Mouse (Mus musculus) liver, embryonic 14 days (tissue): ENCODE data around the gene Adam25. TPM values are rescaled to one million over a fixed set of nuclear protein-coding genes. Genes with fewer than 3 reads are reported as not detected.

Experiments
- polyA plus RNA-seq: library from polyadenylated mRNA; depleted of rRNA; stranded (reverse); fragments of >200 nt; gene quantifications from 2 replicates; pipeline ENCODE4 v1.2.3, GENCODE M21; 2012; rRNA removed

Adam25 gene
- polyA plus RNA-seq, result not detected in 2 replicates

GRCm38 (mm10) chr8:40751908-40752307 is at the start of gene Adam25:
TSS of gene Adam25 (plus strand) at chr8:40752208.

GRCm38 (mm10) chr8:40792973-40793372 is 41.0 kb downstream of the Adam25 start, which contains the start of gene Adam20:
TSS of gene Adam20 (plus strand) at chr8:40793273.

Other genes starting within 250 kb of the Adam25 start
- not detected in 2 replicates for gene Adam24, start 77.1 kb upstream of the Adam25 start, polyA plus RNA-seq
- not detected in 2 replicates for gene Adam20, start 41.1 kb downstream of the Adam25 start, polyA plus RNA-seq
- not detected in 2 replicates for gene Adam39, start 70.8 kb downstream of the Adam25 start, polyA plus RNA-seq